Mouse (Mus musculus) megakaryocyte, embryonic 14.5 days (primary cell): ENCODE measurements around the gene Banp. TPM values are rescaled to one million over a fixed set of nuclear protein-coding genes. Genes with fewer than 3 reads are reported as not detected.

Experiments used
- H3K27me3 ChIP-seq: replicated peaks from 2 replicates; pipeline ENCODE3; 2012; ENCODE audit warnings: inconsistent platforms
- H3K36me3 ChIP-seq: replicated peaks from 2 replicates; pipeline ENCODE3; 2012; ENCODE audit warnings: low read length, inconsistent platforms, mixed read lengths
- H3K4me1 ChIP-seq: 2 replicates; pipeline ENCODE4 v1.6.1; 2012; ENCODE audit warnings: inconsistent platforms
- H3K4me3 ChIP-seq: replicated peaks from 2 replicates; pipeline ENCODE3; 2012; ENCODE audit warnings: moderate library complexity, mild to moderate bottlenecking, inconsistent platforms
- H3K9me3 ChIP-seq: 2 replicates; pipeline ENCODE4 v1.6.1; 2012; ENCODE audit warnings: inconsistent platforms
- FLI1 ChIP-seq: IDR thresholded peaks from 2 replicates; pipeline ENCODE4 v1.6.1; 2012; ENCODE audit warnings: low read length, inconsistent platforms, mixed read lengths
- GATA1 ChIP-seq: IDR thresholded peaks from 3 replicates; pipeline ENCODE4 v1.6.1; 2012; ENCODE audit warnings: mixed read lengths, low read length, inconsistent platforms, borderline replicate concordance
- polyA plus RNA-seq: library from polyadenylated mRNA; stranded (reverse); fragments of >175 nt; gene quantifications from 2 replicates; pipeline ENCODE4 v1.2.3, GENCODE M21; 2012; ENCODE audit warnings: low replicate concordance; ENCODE audit not compliant: insufficient read depth

The Banp gene
- polyA plus RNA-seq, 1 experiment, result 47.5 TPM

DNA sequence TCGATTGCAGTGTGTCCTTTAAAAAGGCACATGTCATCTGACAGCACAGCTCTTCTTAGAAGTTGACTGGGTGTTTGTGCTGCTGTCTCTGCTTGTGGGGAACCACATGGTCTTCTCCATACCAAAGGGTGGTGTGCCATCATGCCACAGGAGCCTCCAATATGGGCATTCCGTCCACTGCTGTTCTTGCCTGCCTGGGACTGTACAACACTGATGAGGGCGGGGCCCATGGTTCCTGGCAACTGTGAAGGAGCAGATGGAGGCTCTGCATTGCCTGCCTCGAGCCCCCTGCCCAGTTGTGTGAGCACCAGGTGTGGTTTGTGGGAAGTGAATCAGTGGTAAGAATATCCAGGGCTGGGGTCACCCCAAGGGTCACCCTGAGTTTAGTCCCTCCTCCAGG lies 73.2 kb downstream of the Banp start:
- TF ChIP-seq FLI1 (no peak), GATA1 (no peak)
- no peaks in the 10 kb centered on the region for H3K27me3 ChIP-seq
- H3K4me3 ChIP-seq, result no peak overlapping the region
- H3K9me3 ChIP-seq, result no peaks in the 10 kb centered on the region
- H3K36me3 ChIP-seq, result peaks cover 96% of the 10 kb centered on the region
- H3K4me1 ChIP-seq, result peaks cover 56% of the 10 kb centered on the region

- TF ChIP-seq GATA1 (no peak), FLI1 (no peak)
- no peak overlapping the region for H3K4me3 ChIP-seq
- H3K36me3 ChIP-seq, result peaks cover 71% of the 10 kb centered on the region
- peaks cover 11% of the 10 kb centered on the region for H3K27me3 ChIP-seq
- H3K9me3 ChIP-seq, result no peaks in the 10 kb centered on the region
- peaks cover 37% of the 10 kb centered on the region for H3K4me1 ChIP-seq
These were observed 76.0 kb downstream of the Banp start for GRCm38 (mm10) chr8:122025546-122025945.

DNA sequence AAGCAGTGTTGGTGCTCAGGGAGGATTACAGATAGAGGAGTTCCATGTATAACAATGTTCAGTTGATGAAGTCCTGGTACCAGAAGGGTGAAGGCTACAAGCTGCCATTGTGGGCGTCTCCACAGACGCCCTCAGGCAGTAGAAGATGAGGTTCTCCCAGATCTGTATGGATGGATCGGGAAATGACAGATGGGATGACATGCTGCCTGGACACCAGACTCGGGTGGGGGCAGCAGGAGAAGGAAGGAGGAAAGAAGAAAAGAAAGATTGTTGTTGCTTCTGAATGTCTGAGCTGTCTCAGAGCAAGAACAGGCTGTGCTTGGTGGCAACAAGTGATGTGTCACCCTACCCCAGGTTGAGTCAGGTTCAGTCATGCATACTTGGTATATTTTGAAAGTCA lies 78.6 kb downstream of the Banp start:
- H3K27me3 ChIP-seq, result peaks cover 29% of the 10 kb centered on the region
- H3K4me1 ChIP-seq, result peaks cover 21% of the 10 kb centered on the region
- no peaks in the 10 kb centered on the region for H3K9me3 ChIP-seq
- peaks cover 46% of the 10 kb centered on the region for H3K36me3 ChIP-seq
- H3K4me3 ChIP-seq, result no peak overlapping the region
- no peak for TF ChIP-seq FLI1
- TF ChIP-seq GATA1, result no peak

DNA sequence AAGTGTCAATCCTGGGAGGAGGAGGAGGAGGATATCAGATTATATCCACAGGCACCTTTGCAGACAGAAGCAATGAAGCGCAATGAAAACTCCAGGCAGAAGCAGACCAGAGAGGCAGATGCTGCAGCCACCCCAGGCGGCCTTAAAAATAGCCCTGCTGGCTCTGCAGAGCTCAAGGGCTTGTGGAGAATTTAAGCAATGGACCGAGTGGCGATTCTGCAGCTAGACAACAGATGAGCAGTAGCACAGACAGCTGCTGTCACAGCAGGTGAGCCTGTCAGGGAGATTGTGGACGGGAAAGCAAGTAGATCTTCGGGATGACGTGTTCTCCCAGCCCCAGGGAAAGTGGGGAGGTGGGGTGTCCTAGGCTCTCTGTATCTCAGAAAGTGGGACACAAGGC lies 81.4 kb downstream of the Banp start:
- Histone ChIP-seq H3K27me3 (peaks cover 57% of the 10 kb centered on the region), H3K4me3 (no peak overlapping the region), H3K36me3 (peaks cover 17% of the 10 kb centered on the region), H3K9me3 (no peaks in the 10 kb centered on the region), H3K4me1 (peaks cover 15% of the 10 kb centered on the region; the same call in 1 of the 2 replicates)
- TF ChIP-seq GATA1 (no peak), FLI1 (no peak)

GRCm38 (mm10) chr8:122032741-122033140 lies 83.2 kb downstream of the Banp start:
- Histone ChIP-seq H3K27me3 (peaks cover 75% of the 10 kb centered on the region), H3K4me3 (no peak overlapping the region), H3K9me3 (no peaks in the 10 kb centered on the region), H3K4me1 (peaks cover 17% of the 10 kb centered on the region; the same call in 1 of the 2 replicates), H3K36me3 (peaks cover 4% of the 10 kb centered on the region)
- TF ChIP-seq GATA1 (no peak), FLI1 (no peak)

- TF ChIP-seq FLI1, result no peak
- no peak for TF ChIP-seq GATA1
- Histone ChIP-seq H3K36me3 (no peaks in the 10 kb centered on the region), H3K27me3 (peaks cover 90% of the 10 kb centered on the region), H3K4me1 (peaks cover 18% of the 10 kb centered on the region; the same call in 1 of the 2 replicates), H3K9me3 (no peaks in the 10 kb centered on the region), H3K4me3 (no peak overlapping the region)
These were observed 86.0 kb downstream of the Banp start for GRCm38 (mm10) chr8:122035543-122035942.

GRCm38 (mm10) chr8:122036325-122036724 lies 86.8 kb downstream of the Banp start:
- peaks cover 92% of the 10 kb centered on the region for H3K27me3 ChIP-seq
- TF ChIP-seq FLI1 (no peak), GATA1 (no peak)
- H3K9me3 ChIP-seq, result no peaks in the 10 kb centered on the region
- H3K36me3 ChIP-seq, result no peaks in the 10 kb centered on the region
- H3K4me3 ChIP-seq, result no peak overlapping the region
- H3K4me1 ChIP-seq, result peaks cover 23% of the 10 kb centered on the region

- no peaks in the 10 kb centered on the region for H3K36me3 ChIP-seq
- TF ChIP-seq GATA1 (no peak), FLI1 (no peak)
- no peaks in the 10 kb centered on the region for H3K9me3 ChIP-seq
- peaks cover 96% of the 10 kb centered on the region for H3K27me3 ChIP-seq
- H3K4me3 ChIP-seq, result no peak overlapping the region
- H3K4me1 ChIP-seq, result peaks cover 27% of the 10 kb centered on the region
These were observed 87.7 kb downstream of the Banp start for GRCm38 (mm10) chr8:122037279-122037678.

DNA sequence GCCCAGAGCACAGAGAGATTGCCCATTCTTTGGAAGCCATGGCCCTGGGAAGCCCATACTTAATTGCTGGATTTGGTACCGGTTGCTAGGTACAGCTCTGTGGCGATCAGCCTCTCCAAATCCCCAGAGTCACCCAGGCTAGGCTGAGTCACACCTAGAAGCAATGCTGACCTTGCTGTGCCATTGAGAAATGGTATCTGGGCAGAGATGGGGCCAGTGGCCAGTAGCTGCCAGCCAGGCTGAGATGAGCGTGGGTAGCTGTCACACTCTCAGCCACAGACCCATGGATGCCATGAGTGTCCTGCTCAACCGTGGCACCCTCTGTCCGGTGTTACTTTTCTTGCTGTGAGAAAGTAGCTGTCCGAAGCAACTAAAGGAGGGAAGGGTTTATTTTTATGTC lies 88.5 kb downstream of the Banp start:
- Histone ChIP-seq H3K27me3 (peaks cover 96% of the 10 kb centered on the region), H3K4me3 (no peak overlapping the region)
- TF ChIP-seq GATA1, result no peak

DNA sequence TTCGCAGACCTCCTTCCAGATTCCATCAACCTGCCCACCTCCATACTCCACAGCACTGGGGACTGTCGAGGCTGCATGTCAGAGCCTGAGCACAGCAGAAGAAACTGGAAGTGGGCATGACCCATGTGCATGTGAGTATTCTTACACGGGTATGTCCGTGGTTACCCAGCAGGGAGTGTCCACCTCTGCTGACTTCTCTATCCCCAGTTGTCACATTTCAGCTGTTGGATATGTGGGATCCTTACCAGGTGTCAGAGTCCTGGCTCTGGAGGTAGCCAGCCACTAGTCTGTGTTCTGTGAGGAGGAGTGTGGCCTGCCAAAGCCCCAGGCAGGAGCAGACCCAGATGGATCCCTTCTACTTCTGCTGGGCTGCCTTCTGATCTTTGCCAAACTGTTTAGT lies 89.9 kb downstream of the Banp start:
- H3K4me3 ChIP-seq, result no peak overlapping the region
- no peak for TF ChIP-seq FLI1
- no peak for TF ChIP-seq GATA1
- no peaks in the 10 kb centered on the region for H3K36me3 ChIP-seq
- H3K9me3 ChIP-seq, result no peaks in the 10 kb centered on the region
- peaks cover 30% of the 10 kb centered on the region for H3K4me1 ChIP-seq
- H3K27me3 ChIP-seq, result peaks cover 96% of the 10 kb centered on the region

More for the DNA sequence above, 88.5 kb downstream of the Banp start:
- peaks cover 28% of the 10 kb centered on the region for H3K4me1 ChIP-seq
- no peaks in the 10 kb centered on the region for H3K36me3 ChIP-seq
- H3K9me3 ChIP-seq, result no peaks in the 10 kb centered on the region
